Mouse (Mus musculus) spleen, adult 2 months (tissue): ENCODE measurements around the gene Rgs3.

Experiments
- CTCF ChIP-seq: fragments of 200-500 bp; IDR thresholded peaks from 2 replicates; pipeline ENCODE4 v1.5.1; 2011; ENCODE audit warnings: mild to moderate bottlenecking, inconsistent platforms; ENCODE audit not compliant: insufficient read depth, insufficient read length, insufficient replicate concordance; ENCODE audit errors: extremely low read depth
- POLR2A ChIP-seq: fragments of 200-500 bp; IDR thresholded peaks from 2 replicates; pipeline ENCODE4 v1.6.1; 2011; ENCODE audit warnings: low read depth, low read length, inconsistent platforms

- TF ChIP-seq CTCF (no peak), POLR2A (no peak)
Measured at GRCm38 (mm10) chr4:62603607-62604006, 44.0 kb downstream of the Rgs3 start.
